Mouse (Mus musculus): Measurements from ENCODE around the gene Ddr2.

DNA sequence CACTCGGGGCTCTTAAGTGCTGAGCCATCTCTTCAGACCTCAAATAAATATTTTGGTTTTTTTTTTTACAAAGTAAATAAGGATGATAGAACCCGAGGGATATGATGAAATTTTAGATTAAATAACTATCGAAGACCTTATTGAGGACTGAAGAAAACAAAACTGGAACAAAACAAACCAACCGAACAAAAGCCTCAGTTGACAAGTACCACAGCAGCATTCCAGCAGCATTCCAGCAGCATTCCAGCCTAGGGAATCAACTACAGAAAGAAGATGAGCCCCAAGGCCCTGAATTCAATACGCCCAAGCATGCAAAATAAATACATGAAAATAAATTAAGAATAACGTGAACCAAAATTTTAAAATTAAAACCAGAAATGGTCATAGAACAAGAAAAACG, 160.6 kb downstream of the Ddr2 start:
- TF ChIP-seq CTCF (IDR thresholded peaks at IDR 0.05; ENCODE audit: low read depth) (no peak), EP300 (IDR thresholded peaks at IDR 0.05; ENCODE audit: low read depth) (no peak)
